Mouse (Mus musculus) splenic B cell, adult 2 months (primary cell): ENCODE results near the gene Xpo4.
"Not testable (repeated sequence)": the region's sequence is repeated elsewhere in the genome, so short reads cannot be mapped to it uniquely, and the experiment has no call there.

Source experiments
- DNase-seq: peaks from one replicate; pipeline ENCODE4 v3.0.0-alpha.2; 2011; ENCODE audit warnings: low read depth, low spot score
- H3K27me3 ChIP-seq: 2 replicates; pipeline ENCODE4 v1.6.1; 2012; ENCODE audit warnings: mild to moderate bottlenecking, low read length, moderate library complexity, mixed read lengths; ENCODE audit not compliant: control insufficient read depth, poor library complexity, insufficient read depth, severe bottlenecking
- H3K36me3 ChIP-seq: 2 replicates; pipeline ENCODE4 v1.6.1; 2012; ENCODE audit warnings: mild to moderate bottlenecking, low read length, moderate library complexity, mixed read lengths; ENCODE audit not compliant: control insufficient read depth, poor library complexity, insufficient read depth, severe bottlenecking

Xpo4 gene

GRCm38 (mm10) chr14:57657500-57657899 is 7.7 kb downstream of the Xpo4 start:
- no peak for DNase-seq
- no peaks in the 10 kb centered on the region for H3K36me3 ChIP-seq
- no peaks in the 10 kb centered on the region for H3K27me3 ChIP-seq

GRCm38 (mm10) chr14:57656519-57656918 is 8.7 kb downstream of the Xpo4 start:
- not testable (repeated sequence) for H3K36me3 ChIP-seq, H3K27me3 ChIP-seq, DNase-seq

- peak; percentile 48 for DNase-seq
- Histone ChIP-seq H3K36me3 (peaks cover 2% of the 10 kb centered on the region; the same call in 1 of the 2 replicates), H3K27me3 (no peaks in the 10 kb centered on the region)
These were observed 15.7 kb downstream of the Xpo4 start for GRCm38 (mm10) chr14:57649501-57649900.

GRCm38 (mm10) chr14:57646155-57646554 is 19.1 kb downstream of the Xpo4 start:
- DNase-seq: no peak
- no peaks in the 10 kb centered on the region for H3K27me3 ChIP-seq
- peaks cover 5% of the 10 kb centered on the region for H3K36me3 ChIP-seq

- H3K27me3 ChIP-seq: no peaks in the 10 kb centered on the region; the same call in 1 of the 2 replicates
- H3K36me3 ChIP-seq: peaks cover 8% of the 10 kb centered on the region
- no peak for DNase-seq
These were observed 26.1 kb downstream of the Xpo4 start for GRCm38 (mm10) chr14:57639153-57639552.

GRCm38 (mm10) chr14:57634141-57634540 is 31.1 kb downstream of the Xpo4 start:
- Histone ChIP-seq H3K27me3 (no peaks in the 10 kb centered on the region; the same call in 1 of the 2 replicates), H3K36me3 (0 out of 2 replicates have a peak, but pooled peaks cover 4% of the 10 kb centered on the region)
- no peak for DNase-seq

- DNase-seq: no peak
- Histone ChIP-seq H3K27me3 (no peaks in the 10 kb centered on the region), H3K36me3 (peaks cover 9% of the 10 kb centered on the region; the same call in 1 of the 2 replicates)
These were observed 35.6 kb downstream of the Xpo4 start for GRCm38 (mm10) chr14:57629595-57629994.

GRCm38 (mm10) chr14:57622934-57623333 is 42.3 kb downstream of the Xpo4 start:
- H3K36me3 ChIP-seq: peaks cover 12% of the 10 kb centered on the region
- no peaks in the 10 kb centered on the region for H3K27me3 ChIP-seq
- DNase-seq: no peak

- Histone ChIP-seq H3K27me3 (no peaks in the 10 kb centered on the region), H3K36me3 (peaks cover 12% of the 10 kb centered on the region)
- DNase-seq: no peak
These were observed 43.5 kb downstream of the Xpo4 start for GRCm38 (mm10) chr14:57621699-57622098.

- DNase-seq: no peak
- H3K36me3 ChIP-seq: peaks cover 11% of the 10 kb centered on the region
- no peaks in the 10 kb centered on the region for H3K27me3 ChIP-seq
These were observed 44.5 kb downstream of the Xpo4 start for GRCm38 (mm10) chr14:57620598-57621236.

- Histone ChIP-seq H3K27me3 (no peaks in the 10 kb centered on the region), H3K36me3 (peaks cover 9% of the 10 kb centered on the region; the same call in 1 of the 2 replicates)
- peak; percentile 56 for DNase-seq
These were observed 45.7 kb downstream of the Xpo4 start for GRCm38 (mm10) chr14:57619487-57619886.

- Histone ChIP-seq H3K36me3 (peaks cover 5% of the 10 kb centered on the region), H3K27me3 (no peaks in the 10 kb centered on the region)
- DNase-seq: no peak
These were observed 47.6 kb downstream of the Xpo4 start for GRCm38 (mm10) chr14:57617675-57618074.

GRCm38 (mm10) chr14:57616339-57616965 is 48.8 kb downstream of the Xpo4 start:
- no peak for DNase-seq

GRCm38 (mm10) chr14:57615828-57616227 is 49.4 kb downstream of the Xpo4 start:
- DNase-seq: no peak
- peaks cover 5% of the 10 kb centered on the region; the same call in 1 of the 2 replicates for H3K36me3 ChIP-seq
- H3K27me3 ChIP-seq: no peaks in the 10 kb centered on the region

More at GRCm38 (mm10) chr14:57616339-57616965, 48.8 kb downstream of the Xpo4 start:
- peaks cover 5% of the 10 kb centered on the region; the same call in 1 of the 2 replicates for H3K36me3 ChIP-seq
- no peaks in the 10 kb centered on the region for H3K27me3 ChIP-seq

GRCm38 (mm10) chr14:57611034-57611433 is 54.2 kb downstream of the Xpo4 start:
- DNase-seq: no peak
- Histone ChIP-seq H3K27me3 (no peaks in the 10 kb centered on the region), H3K36me3 (peaks cover 6% of the 10 kb centered on the region; the same call in 1 of the 2 replicates)
